Mouse (Mus musculus) heart, embryonic 12.5 days (tissue): ENCODE data around the gene Tex37. TPM values are rescaled to one million over a fixed set of nuclear protein-coding genes. Genes with fewer than 3 reads are reported as not detected.

Source experiments
- polyA plus RNA-seq: library from polyadenylated mRNA; unstranded; fragments of >200 nt; fragmentation: Nextera tagmentation; extraction: Ambion mirVana; gene quantifications from 2 replicates; pipeline ENCODE4 v1.2.1, GENCODE M21; 2016

The Tex37 gene
- polyA plus RNA-seq, 1 experiment from 2014 or later: not detected

Other genes with a start within 250 kb of the Tex37 start
- gene Rpia, start 126.7 kb downstream of the Tex37 start, polyA plus RNA-seq: 0.86 and 1.1 TPM in 2 replicates
- gene Eif2ak3, start 74.4 kb downstream of the Tex37 start, polyA plus RNA-seq: 9.5 and 10.8 TPM in 2 replicates
- not detected in 2 replicates for gene Foxi3, start 37.6 kb upstream of the Tex37 start, polyA plus RNA-seq
- gene Thnsl2, start 225.5 kb upstream of the Tex37 start, polyA plus RNA-seq: 2.6 and 4.2 TPM in 2 replicates